Mouse (Mus musculus) urinary bladder, postnatal 4 days (tissue): Measurements from ENCODE around the gene Blvra.
"Not testable (repeated sequence)": the region's sequence is repeated elsewhere in the genome, so short reads cannot be mapped to it uniquely, and the experiment has no call there.

Experiments
- DNase-seq, 2 experiments: peaks; one replicate each; pipeline ENCODE4 v3.0.0; 2021 to 2022; ENCODE audit warnings: low spot score in 2 of 2

Gene Blvra

GRCm38 (mm10) chr2:127070435-127070841 lies at the start of gene Blvra:
Gene Blvra, plus strand, starts transcription at chr2:127070665.
- peak; percentile 80 to 86 for DNase-seq

- DNase-seq, result no peak
Observed at GRCm38 (mm10) chr2:127035006-127035605, 35.4 kb upstream of the Blvra start.

- no peak for DNase-seq
Observed at GRCm38 (mm10) chr2:127037299-127037698, 33.2 kb upstream of the Blvra start.

- no peak for DNase-seq
Observed at GRCm38 (mm10) chr2:127061471-127061870, 9.0 kb upstream of the Blvra start.

- DNase-seq, result no peak
Observed at GRCm38 (mm10) chr2:127068806-127069205, 1.7 kb upstream of the Blvra start.

- no peak for DNase-seq
Observed at GRCm38 (mm10) chr2:127069781-127070434, 557 bp upstream of the Blvra start.

GRCm38 (mm10) chr2:127070879-127071278 lies 414 bp downstream of the Blvra start:
- DNase-seq, result no peak

- no peak for DNase-seq
Observed at GRCm38 (mm10) chr2:127074116-127074515, 3.7 kb downstream of the Blvra start.

- DNase-seq, result no peak
Observed at GRCm38 (mm10) chr2:127077611-127078010, 7.1 kb downstream of the Blvra start.

GRCm38 (mm10) chr2:127079066-127079465 lies 8.6 kb downstream of the Blvra start:
- DNase-seq, result not testable (repeated sequence)

GRCm38 (mm10) chr2:127079881-127080590 lies 9.6 kb downstream of the Blvra start:
- no peak for DNase-seq

- no peak for DNase-seq
Observed at GRCm38 (mm10) chr2:127080591-127081218, 10.2 kb downstream of the Blvra start.

GRCm38 (mm10) chr2:127086235-127086634 lies 15.8 kb downstream of the Blvra start:
- DNase-seq, result no peak

- not testable (repeated sequence) for DNase-seq
Observed at GRCm38 (mm10) chr2:127090151-127090550, 19.7 kb downstream of the Blvra start.

- no peak for DNase-seq
Observed at GRCm38 (mm10) chr2:127092000-127092399, 21.5 kb downstream of the Blvra start.

GRCm38 (mm10) chr2:127108986-127109385 lies 38.5 kb downstream of the Blvra start:
- no peak for DNase-seq

- no peak for DNase-seq
Observed at GRCm38 (mm10) chr2:127121591-127122235, 51.2 kb downstream of the Blvra start.

- DNase-seq, result no peak
Observed at GRCm38 (mm10) chr2:127128926-127129325, 58.5 kb downstream of the Blvra start.

GRCm38 (mm10) chr2:127131353-127131752 lies 60.9 kb downstream of the Blvra start:
- no peak for DNase-seq

- DNase-seq, result peak; percentile 88 to 94
Observed at GRCm38 (mm10) chr2:127133621-127134461, 63.4 kb downstream of the Blvra start, which contains the start of gene Ncaph. Gene Ncaph, minus strand, starts transcription at chr2:127133954.

- DNase-seq, result not testable (repeated sequence)
Observed at GRCm38 (mm10) chr2:127135255-127135654, 64.8 kb downstream of the Blvra start.
